Mouse (Mus musculus) neural tube, embryonic 13.5 days (tissue): ENCODE measurements around the gene Irx4. TPM values are rescaled to one million over a fixed set of nuclear protein-coding genes. Genes with fewer than 3 reads are reported as not detected.

Experiments used
- ATAC-seq: fragments of 200-750 bp; cut with Nextera tagmentation; 2 replicates; pipeline ENCODE4 v1.8.0; 2017; ENCODE audit warnings: low read depth, mild to moderate bottlenecking, moderate TSS enrichment, moderate library complexity
- H3K27ac ChIP-seq: fragments of 300-500 bp; sonication (generic); replicated peaks from 2 replicates; pipeline ENCODE4 v1.5.1; 2015; ENCODE audit warnings: moderate library complexity, mild to moderate bottlenecking, inconsistent platforms
- H3K27me3 ChIP-seq: fragments of 300-500 bp; sonication (generic); 2 replicates; pipeline ENCODE4 v1.6.1; 2015; ENCODE audit warnings: mild to moderate bottlenecking, inconsistent platforms
- H3K36me3 ChIP-seq: fragments of 300-500 bp; sonication (generic); 2 replicates; pipeline ENCODE4 v1.6.1; 2015; ENCODE audit warnings: mild to moderate bottlenecking, inconsistent platforms
- H3K4me1 ChIP-seq: fragments of 300-500 bp; sonication (generic); replicated peaks from 2 replicates; pipeline ENCODE4 v1.6.1; 2015; ENCODE audit warnings: inconsistent platforms
- H3K4me2 ChIP-seq: fragments of 300-500 bp; sonication (generic); 2 replicates; pipeline ENCODE4 v1.6.1; 2015; ENCODE audit warnings: inconsistent platforms, mild to moderate bottlenecking, moderate library complexity
- H3K4me3 ChIP-seq: fragments of 300-500 bp; sonication (generic); 2 replicates; pipeline ENCODE4 v1.5.1; 2015; ENCODE audit warnings: mild to moderate bottlenecking, inconsistent platforms
- H3K9ac ChIP-seq: fragments of 300-500 bp; sonication (generic); 2 replicates; pipeline ENCODE4 v1.6.1; 2015; ENCODE audit warnings: moderate library complexity, mild to moderate bottlenecking, inconsistent platforms
- H3K9me3 ChIP-seq: fragments of 300-500 bp; sonication (generic); 2 replicates; pipeline ENCODE4 v1.6.1; 2016; ENCODE audit warnings: inconsistent platforms
- WGBS: fragments of 180-500 bp; shearing (Covaris S2); methylation state at CpG from one replicate; pipeline ENCODE4 v1.1.7; 2015; 5-methylcytosine and 5-hydroxymethylcytosine counted together
- polyA plus RNA-seq: library from polyadenylated mRNA; unstranded; fragments of >200 nt; fragmentation: Nextera tagmentation; extraction: Ambion mirVana; gene quantifications from 2 replicates; pipeline ENCODE4 v1.2.1, GENCODE M21; 2015

The Irx4 gene
- polyA plus RNA-seq, 1 experiment from 2014 or later, result 0.80 TPM

DNA sequence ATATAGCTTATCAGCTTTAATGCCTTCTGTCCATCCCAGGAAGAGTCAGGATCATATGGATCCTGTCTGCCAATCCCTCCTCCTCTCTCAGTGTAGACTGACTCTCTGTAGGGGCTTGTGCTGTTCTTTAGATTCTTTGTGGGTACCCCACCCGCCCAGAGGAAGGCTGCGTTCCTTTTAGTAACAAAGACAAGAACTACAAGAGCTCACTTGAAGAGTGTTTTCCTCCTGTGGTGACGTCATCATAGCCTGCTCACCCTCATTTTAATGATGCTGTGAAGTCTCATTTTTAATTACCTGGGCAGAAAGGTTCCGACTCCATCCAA, 45.8 kb downstream of the Irx4 start:
- 51% methylated on average over 4 of the region's 4 CpGs for WGBS
- Histone ChIP-seq H3K9ac (no peak overlapping the region), H3K27me3 (peaks cover 59% of the 10 kb centered on the region), H3K4me2 (no peak overlapping the region), H3K4me1 (peaks cover 8% of the 10 kb centered on the region; the same call in 1 of the 2 replicates), H3K36me3 (no peaks in the 10 kb centered on the region), H3K9me3 (no peaks in the 10 kb centered on the region), H3K27ac (no peak overlapping the region), H3K4me3 (no peak overlapping the region)
- ATAC-seq, result peak; percentile 34; the same call in 1 of the 2 replicates

DNA sequence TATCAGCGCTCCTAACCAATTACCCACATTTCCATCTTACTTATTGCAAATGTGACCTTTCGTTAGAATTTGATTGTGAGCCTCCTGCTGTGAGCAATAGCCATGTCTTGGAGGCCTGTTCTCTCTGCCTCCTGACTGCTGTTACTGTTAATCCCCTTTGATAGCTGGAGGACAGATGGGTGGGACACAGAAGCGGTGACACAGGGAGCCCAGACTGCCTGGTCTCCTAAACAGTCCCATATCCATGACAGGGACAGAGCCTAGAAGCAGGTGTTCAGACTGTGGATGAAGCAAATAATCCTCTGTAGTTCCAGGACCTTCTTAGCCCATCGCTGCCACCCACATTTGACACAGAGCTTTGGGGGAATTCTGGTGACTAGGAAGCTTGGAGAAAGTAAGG, 46.2 kb downstream of the Irx4 start:
- Histone ChIP-seq H3K9me3 (no peaks in the 10 kb centered on the region), H3K27me3 (peaks cover 61% of the 10 kb centered on the region), H3K4me1 (peaks cover 8% of the 10 kb centered on the region; the same call in 1 of the 2 replicates), H3K4me2 (no peak overlapping the region), H3K36me3 (no peaks in the 10 kb centered on the region), H3K27ac (no peak overlapping the region), H3K9ac (no peak overlapping the region), H3K4me3 (no peak overlapping the region)
- ATAC-seq, result no peak
- 68% methylated on average over 4 of the region's 4 CpGs for WGBS

DNA sequence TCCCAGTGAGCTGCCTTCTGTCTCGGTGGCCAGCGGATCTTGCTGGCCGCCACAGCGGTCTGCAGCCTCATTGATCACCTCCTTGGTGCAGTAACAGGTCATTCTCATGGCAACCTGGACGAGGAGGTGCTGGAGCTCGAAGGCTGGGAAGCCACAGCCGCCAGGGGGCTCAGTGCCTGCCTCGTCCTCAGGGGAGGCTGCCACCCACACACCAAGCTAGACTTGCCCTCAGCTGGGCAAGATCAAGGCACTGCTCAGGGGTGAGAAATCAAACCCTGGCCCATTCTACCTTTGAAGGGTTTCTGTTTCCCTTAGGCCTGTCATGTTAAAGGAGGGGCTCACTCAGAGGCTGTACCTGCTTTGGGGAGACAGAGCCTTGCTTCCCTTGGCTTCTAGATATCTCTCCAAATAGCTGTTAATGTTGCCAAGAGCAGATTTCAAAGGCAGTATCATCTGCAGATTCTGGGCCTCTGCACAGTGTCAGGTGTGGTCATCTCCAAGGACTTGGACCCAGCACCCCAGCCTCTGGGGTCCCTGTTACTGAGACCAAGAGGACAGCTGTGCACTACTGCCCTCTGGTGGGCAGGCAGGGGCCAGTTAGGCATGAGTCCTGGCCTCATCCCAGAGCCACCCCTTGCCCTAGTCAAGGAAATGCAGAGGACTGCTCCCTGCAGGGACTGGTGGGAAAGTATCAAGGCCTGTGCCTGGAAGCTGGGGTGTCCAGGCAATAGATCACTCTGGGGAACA, 50.1 kb downstream of the Irx4 start:
- ATAC-seq, result peak; percentile 63
- WGBS, result 31% methylated on average over 8 of the region's 8 CpGs
- no peak overlapping the region for H3K27ac ChIP-seq

More for the DNA sequence above, 50.1 kb downstream of the Irx4 start:
- no peak overlapping the region for H3K4me2 ChIP-seq
- H3K4me1 ChIP-seq, result peaks cover 8% of the 10 kb centered on the region; the same call in 1 of the 2 replicates
- H3K27me3 ChIP-seq, result peaks cover 56% of the 10 kb centered on the region
- no peak overlapping the region for H3K4me3 ChIP-seq
- no peak overlapping the region for H3K9ac ChIP-seq
- no peaks in the 10 kb centered on the region for H3K9me3 ChIP-seq
- H3K36me3 ChIP-seq, result no peaks in the 10 kb centered on the region

Other genes with a start within 250 kb of the Irx4 start
- gene Mrpl36, start 68.0 kb downstream of the Irx4 start, polyA plus RNA-seq, result 99.6 and 110 TPM in 2 replicates
- 387 and 390 TPM in 2 replicates for gene Ndufs6, start 68.1 kb downstream of the Irx4 start, polyA plus RNA-seq
- 51.7 and 55.0 TPM in 2 replicates for gene Lpcat1, start 206.7 kb downstream of the Irx4 start, polyA plus RNA-seq